In the genomic region with DNA sequence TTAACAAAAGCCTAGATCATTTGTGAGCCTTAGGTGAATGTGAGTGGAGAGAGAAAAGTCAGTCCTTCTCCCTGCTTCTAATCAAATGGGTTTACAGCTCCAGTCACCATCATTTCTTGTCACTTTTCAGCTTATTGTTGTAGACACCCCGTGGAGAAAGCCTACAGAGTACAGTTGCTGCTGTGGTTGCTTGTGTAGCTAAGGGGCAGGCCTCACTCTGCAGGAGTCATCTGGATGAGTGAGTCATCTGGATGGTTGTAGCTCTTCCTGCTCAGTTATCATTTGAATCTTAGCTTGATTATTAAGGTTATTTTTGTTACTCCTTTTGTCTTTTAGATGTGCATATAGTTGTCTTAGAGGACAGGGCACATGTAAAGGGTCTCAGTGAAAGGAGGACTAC, we compare ENCODE assay signal across 21 mouse cellular contexts.
DNase-seq lines count a peak whose midpoint lies in the region; ATAC-seq lines count a peak whose summit lies in the region.
"Had no signal": no experiment of that assay in that cellular context is flagged by ENCODE, and none has a peak within 500 bp of the region (broad histone marks: within the 10 kb centered on the region; RNA-seq: fewer than 3 reads in every experiment).

No protein-coding gene starts in this region.

- no peaks in the 10 kb centered on the region for H3K9me3 ChIP-seq in liver, embryonic 11.5 days (ENCODE audit: control insufficient read depth, low read length)
- H3K9me3 ChIP-seq: embryonic facial prominence, embryonic 13.5 days; forebrain, embryonic 10.5 days; hindbrain, embryonic 15.5 days; neural tube, embryonic 13.5 days had no signal

- DNase-seq in retina, postnatal 1 day = peak; percentile 24
- DNase-seq in retina, embryonic 14.5 days (ENCODE audit: low spot score) = no peak
- DNase-seq in R1 (ENCODE audit: low read depth, low spot score) = peak; percentile 32
- DNase-seq in liver, embryonic 11.5 days (ENCODE audit: low spot score) = no peak
- no peak for DNase-seq in B cell, adult 2 months
- no peak for DNase-seq in kidney, adult 11 months
- DNase-seq in layer of hippocampus, adult 11-12 months (ENCODE audit: low spot score) = no peak
- DNase-seq: cerebellum, adult 18-20 months; gastrocnemius, postnatal 10 days; heart, postnatal 14 days; kidney, postnatal 10 days; lung, postnatal 14 days; right cerebral cortex, postnatal 25 days had no signal

- H3K4me2 ChIP-seq in liver, embryonic 11.5 days = no peak overlapping the region
- H3K4me2 ChIP-seq: embryonic facial prominence, embryonic 13.5 days; hindbrain, embryonic 15.5 days; midbrain, embryonic 11.5 days; neural tube, embryonic 13.5 days had no signal

- peaks cover 37% of the 10 kb centered on the region for H3K4me1 ChIP-seq in liver, embryonic 11.5 days (replicated peaks; ENCODE audit: control insufficient read depth, insufficient read depth, low read length)
- H3K4me1 ChIP-seq: forebrain, embryonic 10.5 days; hindbrain, embryonic 15.5 days had no signal

- H3K9ac ChIP-seq in liver, embryonic 11.5 days (ENCODE audit: low read depth, low read length) = peak overlapping the region; percentile 32; the same call in 1 of the 2 replicates
- H3K9ac ChIP-seq: embryonic facial prominence, embryonic 13.5 days; hindbrain, embryonic 15.5 days; neural tube, embryonic 13.5 days had no signal

- H3K4me3 ChIP-seq in liver, embryonic 11.5 days (ENCODE audit: low read depth, low read length) = no peak overlapping the region
- H3K4me3 ChIP-seq: embryonic facial prominence, embryonic 13.5 days; forebrain, embryonic 10.5 days; hindbrain, embryonic 15.5 days; neural tube, embryonic 13.5 days had no signal

- 63% methylated on average over 1 of the region's 1 CpGs for WGBS in liver, embryonic 11.5 days

- peaks cover 3% of the 10 kb centered on the region; the same call in 1 of the 2 replicates for H3K36me3 ChIP-seq in liver, embryonic 11.5 days (ENCODE audit: control insufficient read depth, insufficient read depth, low read length)
- H3K36me3 ChIP-seq: hindbrain, embryonic 15.5 days had no signal

- peak overlapping the region; percentile 73 for H3K27ac ChIP-seq in liver, embryonic 11.5 days (ENCODE audit: low read depth, low read length)
- H3K27ac ChIP-seq: embryonic facial prominence, embryonic 13.5 days; forebrain, embryonic 10.5 days; hindbrain, embryonic 15.5 days; neural tube, embryonic 13.5 days; stomach, postnatal 0 days had no signal

- ATAC-seq in liver, embryonic 11.5 days (replicated peaks; ENCODE audit: low FRiP score) = 0 out of 2 replicates have a peak, but pooled peaks have one; percentile 57
- ATAC-seq in megakaryocyte-erythroid progenitor cell, adult 5-6 weeks (replicated peaks; ENCODE audit: low FRiP score, low TSS enrichment, poor library complexity, severe bottlenecking) = peak; percentile 52; the same call in 1 of the 2 replicates
- ATAC-seq: intestine, postnatal 0 days had no signal

- no peaks in the 10 kb centered on the region for H3K27me3 ChIP-seq in liver, embryonic 11.5 days (replicated peaks; ENCODE audit: control insufficient read depth, insufficient read depth, low read length)
- H3K27me3 ChIP-seq: embryonic facial prominence, embryonic 13.5 days; hindbrain, embryonic 15.5 days; neural tube, embryonic 13.5 days had no signal

Comparison
In these comparisons a context has a peak if more than half of its experiments do, and no peak if none do; other contexts are left out.
1. DNase-seq: peak in retina, postnatal 1 day (single experiment) and R1 (single experiment); none in retina, embryonic 14.5 days (single experiment), liver, embryonic 11.5 days (single experiment), B cell, adult 2 months (0 of 2), kidney, adult 11 months (single experiment) and layer of hippocampus, adult 11-12 months (single experiment).